Mouse (Mus musculus) G1E (cell line): ENCODE data around the gene Erp29. TPM values are rescaled to one million over a fixed set of nuclear protein-coding genes. Genes with fewer than 3 reads are reported as not detected.

Experiments used
- ATAC-seq: 2 replicates; pipeline ENCODE4 v1.8.0; 2016; ENCODE audit warnings: mild to moderate bottlenecking; ENCODE audit not compliant: insufficient number of reproducible peaks, poor library complexity, low FRiP score, severe bottlenecking; ENCODE audit errors: extremely low read depth
- DNase-seq: peaks from one replicate; pipeline ENCODE4 v3.0.0; 2012; ENCODE audit warnings: low spot score
- H3K27me3 ChIP-seq: 2 replicates; pipeline ENCODE4 v1.6.1; 2012; ENCODE audit warnings: mild to moderate bottlenecking, low read length, inconsistent platforms; ENCODE audit not compliant: insufficient read depth
- H3K36me3 ChIP-seq: replicated peaks from 2 replicates; pipeline ENCODE3; 2012; ENCODE audit warnings: mild to moderate bottlenecking, inconsistent platforms
- H3K4me1 ChIP-seq: 2 replicates; pipeline ENCODE4 v1.6.1; 2012; ENCODE audit warnings: low read depth, low read length, inconsistent platforms, mixed read lengths; ENCODE audit not compliant: insufficient read depth
- H3K4me3 ChIP-seq: 2 replicates; pipeline ENCODE4 v1.5.1; 2012; ENCODE audit warnings: low read depth, mild to moderate bottlenecking, inconsistent platforms, low read length, moderate library complexity, mixed read lengths
- H3K9me3 ChIP-seq: replicated peaks from 2 replicates; pipeline ENCODE4 v1.6.1; 2012; ENCODE audit warnings: inconsistent platforms
- CTCF ChIP-seq: IDR thresholded peaks from 2 replicates; pipeline ENCODE4 v1.5.1; 2012; ENCODE audit warnings: low read depth, low read length, inconsistent platforms, mixed read lengths
- GATA1 ChIP-seq: IDR thresholded peaks from 2 replicates; pipeline ENCODE4 v1.6.1; 2012; ENCODE audit warnings: borderline replicate concordance, low read length, inconsistent platforms, mixed read lengths
- GATA2 ChIP-seq: IDR thresholded peaks from 2 replicates; pipeline ENCODE4 v1.6.1; 2012; ENCODE audit warnings: low read depth, low read length, inconsistent platforms, borderline replicate concordance
- POLR2AphosphoS5 ChIP-seq: IDR thresholded peaks from 2 replicates; pipeline ENCODE4 v1.6.1; 2012; ENCODE audit warnings: low read depth, low read length, inconsistent platforms; ENCODE audit not compliant: insufficient replicate concordance
- TAL1 ChIP-seq: conservative IDR thresholded peaks from 2 replicates; pipeline ENCODE4 v1.6.1; 2012; ENCODE audit warnings: low read depth, low read length, inconsistent platforms, mixed read lengths
- polyA plus RNA-seq: library from polyadenylated mRNA; stranded (reverse); fragments of >175 nt; gene quantifications from 2 replicates; pipeline ENCODE4 v1.2.3, GENCODE M21; 2012
- total RNA-seq, 2 experiments: library from RNA; stranded (forward) in 1 of 2; stranded (reverse) in 1 of 2; fragments of 200-1000 nt in 1 of 2; fragments of >200 nt in 1 of 2; fragmentation: Nextera tagmentation in 1 of 2; gene quantifications; 2 replicates each; pipeline ENCODE4 v1.2.3; 2014 to 2017

Erp29 gene
- total and polyA plus RNA-seq, 3 experiments = 58.8 to 344 (median 167) TPM

DNA sequence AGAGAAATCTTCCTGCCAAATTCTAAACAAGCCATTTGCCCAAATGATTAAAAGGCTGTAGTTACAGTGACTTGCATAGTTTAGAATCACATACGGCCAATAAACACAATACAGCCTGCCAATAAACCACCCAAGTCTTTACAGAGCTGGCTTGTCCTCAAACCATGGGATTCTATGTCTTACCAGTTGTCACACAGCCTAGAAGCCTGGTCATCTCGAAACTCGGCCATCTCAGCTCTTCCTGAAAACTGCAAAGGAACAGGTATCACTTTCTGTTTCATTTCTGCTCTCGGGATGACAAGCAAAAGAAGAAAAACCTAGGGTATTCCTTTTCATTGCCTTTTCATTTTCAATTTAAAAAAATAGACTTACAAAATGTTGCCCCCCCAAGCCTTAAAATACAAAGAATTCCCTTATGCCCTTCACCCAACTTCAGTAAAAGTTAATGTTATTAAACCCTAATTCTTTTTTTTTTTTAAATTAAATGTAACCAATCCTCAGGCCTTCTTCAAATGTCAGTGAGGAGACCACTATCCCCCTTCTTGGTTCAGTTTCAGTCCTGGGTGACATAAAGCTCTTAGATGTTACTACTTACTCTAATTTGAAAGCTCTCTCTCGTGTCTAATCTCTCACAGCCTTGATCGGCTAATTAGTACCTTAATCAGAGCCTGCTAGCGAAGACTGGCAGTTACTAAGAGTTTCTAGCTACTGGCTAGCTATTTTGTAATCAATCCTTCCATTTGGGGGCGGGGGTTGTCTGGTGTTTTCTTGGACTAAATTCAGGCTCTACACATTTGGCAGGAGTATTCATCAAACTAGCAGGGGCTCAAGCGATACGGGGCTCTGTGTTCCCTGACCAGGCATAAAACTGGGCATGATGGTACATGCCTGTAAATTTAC, 68.2 kb downstream of the Erp29 start:
- DNase-seq (no peak), ATAC-seq (no peak)
- Histone ChIP-seq H3K4me1 (peaks cover 38% of the 10 kb centered on the region), H3K4me3 (peak overlapping the region; percentile 78; the same call in 1 of the 2 replicates), H3K9me3 (peaks cover 7% of the 10 kb centered on the region), H3K36me3 (peaks cover 41% of the 10 kb centered on the region), H3K27me3 (0 out of 2 replicates have a peak, but pooled peaks cover 3% of the 10 kb centered on the region)
- no peak for TF ChIP-seq POLR2AphosphoS5
- no peak for TF ChIP-seq CTCF
- TF ChIP-seq GATA1 = no peak
- TF ChIP-seq TAL1 = no peak
- TF ChIP-seq GATA2 = no peak

- DNase-seq (no peak), ATAC-seq (no peak)
- no peaks in the 10 kb centered on the region for H3K27me3 ChIP-seq
- peaks cover 69% of the 10 kb centered on the region for H3K36me3 ChIP-seq
- peaks cover 16% of the 10 kb centered on the region for H3K4me1 ChIP-seq
- TF ChIP-seq CTCF (peak; percentile 67), POLR2AphosphoS5 (no peak)
- H3K4me3 ChIP-seq = no peak overlapping the region
- H3K9me3 ChIP-seq = peaks cover 7% of the 10 kb centered on the region
Observed at GRCm38 (mm10) chr5:121380692-121381091, 71.6 kb downstream of the Erp29 start.

- Histone ChIP-seq H3K9me3 (peaks cover 7% of the 10 kb centered on the region), H3K4me3 (no peak overlapping the region), H3K4me1 (peaks cover under 1% of the 10 kb centered on the region), H3K27me3 (no peaks in the 10 kb centered on the region), H3K36me3 (peaks cover 86% of the 10 kb centered on the region)
- DNase-seq = no peak
- no peak for ATAC-seq
- TF ChIP-seq TAL1 = no peak
- no peak for TF ChIP-seq POLR2AphosphoS5
- no peak for TF ChIP-seq GATA1
- TF ChIP-seq GATA2 = no peak
- TF ChIP-seq CTCF = no peak
Observed at GRCm38 (mm10) chr5:121378678-121379256, 73.5 kb downstream of the Erp29 start.

Other genes starting within 250 kb of the Erp29 start
- 2,238 and 2,249 TPM in 2 replicates for gene Rpl6, start 248.0 kb downstream of the Erp29 start, total RNA-seq (2014; fragmentation: Nextera tagmentation)
- gene Rpl6, start 248.0 kb downstream of the Erp29 start, total RNA-seq (2017) = 1,317 and 1,403 TPM in 2 replicates
- gene Rpl6, start 248.0 kb downstream of the Erp29 start, polyA plus RNA-seq = 213 and 677 TPM in 2 replicates
- gene Hectd4, start 232.3 kb downstream of the Erp29 start, total RNA-seq (2014; fragmentation: Nextera tagmentation) = 83.9 and 177 TPM in 2 replicates
- gene Hectd4, start 232.3 kb downstream of the Erp29 start, total RNA-seq (2017) = 19.6 and 22.8 TPM in 2 replicates
- gene Hectd4, start 232.3 kb downstream of the Erp29 start, polyA plus RNA-seq = 16.4 and 22.8 TPM in 2 replicates
- 13.2 and 16.0 TPM in 2 replicates for gene Trafd1, start 66.9 kb downstream of the Erp29 start, total RNA-seq (2014; fragmentation: Nextera tagmentation)
- gene Trafd1, start 66.9 kb downstream of the Erp29 start, total RNA-seq (2017) = 18.8 and 20.3 TPM in 2 replicates
- gene Trafd1, start 66.9 kb downstream of the Erp29 start, polyA plus RNA-seq = 15.2 and 17.5 TPM in 2 replicates
- gene Naa25, start 54.6 kb downstream of the Erp29 start, total RNA-seq (2014; fragmentation: Nextera tagmentation) = 43.3 and 57.6 TPM in 2 replicates
- 44.1 and 45.9 TPM in 2 replicates for gene Naa25, start 54.6 kb downstream of the Erp29 start, total RNA-seq (2017)
- 5.8 and 7.2 TPM in 2 replicates for gene Naa25, start 54.6 kb downstream of the Erp29 start, polyA plus RNA-seq
- gene Tmem116, start 613 bp downstream of the Erp29 start, total RNA-seq (2014; fragmentation: Nextera tagmentation) = 9.8 and 10.6 TPM in 2 replicates
- 1.7 and 2.6 TPM in 2 replicates for gene Tmem116, start 613 bp downstream of the Erp29 start, total RNA-seq (2017)
- 2.7 and 6.1 TPM in 2 replicates for gene Tmem116, start 613 bp downstream of the Erp29 start, polyA plus RNA-seq
- gene Adam1b, start 50.9 kb upstream of the Erp29 start, total RNA-seq (2014; fragmentation: Nextera tagmentation) = not detected in 2 replicates
- not detected in 2 replicates for gene Adam1b, start 50.9 kb upstream of the Erp29 start, total RNA-seq (2017)
- gene Adam1b, start 50.9 kb upstream of the Erp29 start, polyA plus RNA-seq = not detected in 2 replicates
- gene Adam1a, start 93.0 kb upstream of the Erp29 start, total RNA-seq (2014; fragmentation: Nextera tagmentation) = 4.4 and 5.1 TPM in 2 replicates
- gene Adam1a, start 93.0 kb upstream of the Erp29 start, total RNA-seq (2017) = 3.0 and 3.5 TPM in 2 replicates
- gene Adam1a, start 93.0 kb upstream of the Erp29 start, polyA plus RNA-seq = 0.17 and 0.18 TPM in 2 replicates
- not detected in 2 replicates for gene Gm42878, start 93.0 kb upstream of the Erp29 start, total RNA-seq (2014; fragmentation: Nextera tagmentation)
- 0.17 TPM in 1 of 2 replicates, not detected in the other for gene Gm42878, start 93.0 kb upstream of the Erp29 start, total RNA-seq (2017)
- gene Gm42878, start 93.0 kb upstream of the Erp29 start, polyA plus RNA-seq = not detected in 2 replicates
- 67.3 and 84.6 TPM in 2 replicates for gene Mapkapk5, start 93.4 kb upstream of the Erp29 start, total RNA-seq (2014; fragmentation: Nextera tagmentation)
- gene Mapkapk5, start 93.4 kb upstream of the Erp29 start, total RNA-seq (2017) = 86.8 and 102 TPM in 2 replicates
- gene Mapkapk5, start 93.4 kb upstream of the Erp29 start, polyA plus RNA-seq = 51.6 and 66.6 TPM in 2 replicates
- gene Aldh2, start 141.3 kb upstream of the Erp29 start, total RNA-seq (2014; fragmentation: Nextera tagmentation) = 38.7 and 45.7 TPM in 2 replicates
- gene Aldh2, start 141.3 kb upstream of the Erp29 start, total RNA-seq (2017) = 82.9 and 117 TPM in 2 replicates
- 122 and 123 TPM in 2 replicates for gene Aldh2, start 141.3 kb upstream of the Erp29 start, polyA plus RNA-seq
- 4.9 and 5.5 TPM in 2 replicates for gene Acad12, start 166.4 kb upstream of the Erp29 start, total RNA-seq (2014; fragmentation: Nextera tagmentation)
- 2.7 and 4.3 TPM in 2 replicates for gene Acad12, start 166.4 kb upstream of the Erp29 start, total RNA-seq (2017)
- 1.1 and 1.2 TPM in 2 replicates for gene Acad12, start 166.4 kb upstream of the Erp29 start, polyA plus RNA-seq
- gene Acad10, start 208.0 kb upstream of the Erp29 start, total RNA-seq (2014; fragmentation: Nextera tagmentation) = 10.3 and 17.3 TPM in 2 replicates
- gene Acad10, start 208.0 kb upstream of the Erp29 start, total RNA-seq (2017) = 5.6 and 7.4 TPM in 2 replicates
- 4.4 and 7.2 TPM in 2 replicates for gene Acad10, start 208.0 kb upstream of the Erp29 start, polyA plus RNA-seq
- gene Brap, start 208.1 kb upstream of the Erp29 start, total RNA-seq (2014; fragmentation: Nextera tagmentation) = 29.9 and 30.0 TPM in 2 replicates
- 63.4 and 70.1 TPM in 2 replicates for gene Brap, start 208.1 kb upstream of the Erp29 start, total RNA-seq (2017)
- gene Brap, start 208.1 kb upstream of the Erp29 start, polyA plus RNA-seq = 10.6 and 12.8 TPM in 2 replicates